Mouse (Mus musculus) heart, postnatal 4 days (tissue): ENCODE data around the gene Msl3. TPM values are rescaled to one million over a fixed set of nuclear protein-coding genes. Genes with fewer than 3 reads are reported as not detected.

ENCODE experiments used
- DNase-seq: peaks from one replicate; pipeline ENCODE4 v3.0.0; 2021
- total RNA-seq, 2 experiments: library from RNA; stranded (reverse); gene quantifications; 2 replicates each; pipeline ENCODE4 v1.2.3; 2021

The Msl3 gene
- total RNA-seq = 10 to 100 TPM; 43.5 to 52.4 TPM

DNA sequence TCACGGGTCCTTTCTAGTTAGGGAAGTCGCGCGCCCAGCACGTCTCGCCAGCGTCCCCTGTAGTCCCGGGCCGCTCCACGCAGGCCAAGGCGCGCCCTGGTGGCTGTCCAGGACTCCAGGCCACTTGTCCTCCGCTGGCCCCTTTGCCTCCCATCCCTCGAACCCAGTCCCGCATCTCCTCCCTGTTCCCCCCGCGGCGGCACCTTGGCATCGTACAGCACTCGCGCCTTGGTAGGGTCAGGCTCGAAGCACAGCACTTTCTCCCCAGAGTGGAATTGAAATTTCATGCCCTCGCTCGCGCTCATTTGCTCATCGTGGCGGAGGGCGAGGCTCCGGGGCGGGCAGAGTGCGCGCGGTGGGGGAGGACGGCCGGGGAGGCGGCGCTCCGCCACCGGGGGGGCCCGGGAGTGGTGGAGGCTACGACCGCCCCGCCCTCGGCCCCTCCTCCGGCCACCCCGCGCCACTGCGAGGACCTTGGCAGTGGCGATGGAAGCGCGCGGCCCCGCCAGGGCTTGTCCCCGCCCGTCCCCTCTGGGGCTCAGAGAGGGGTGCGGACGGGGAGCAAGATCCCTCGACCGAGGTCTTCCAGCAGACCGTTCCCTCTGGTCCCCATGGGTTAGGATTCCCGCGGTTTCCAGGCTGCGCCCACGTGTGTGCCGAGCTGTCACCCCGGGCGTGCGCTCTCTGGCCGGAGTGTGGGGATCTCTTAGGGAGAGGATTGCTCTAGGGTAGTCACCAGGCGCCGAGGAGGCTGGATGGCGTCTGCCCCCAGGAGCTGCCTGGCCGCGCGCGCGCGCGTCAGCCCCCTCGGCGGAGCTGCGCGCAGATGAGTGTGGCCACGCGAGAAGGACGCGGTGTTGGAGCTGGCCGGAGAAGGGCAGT lies at the start of gene Msl3:
TSS of gene Msl3 (minus strand) at position 374 of the 882 bp plus-strand sequence.
- peak; percentile 88 for DNase-seq

DNA sequence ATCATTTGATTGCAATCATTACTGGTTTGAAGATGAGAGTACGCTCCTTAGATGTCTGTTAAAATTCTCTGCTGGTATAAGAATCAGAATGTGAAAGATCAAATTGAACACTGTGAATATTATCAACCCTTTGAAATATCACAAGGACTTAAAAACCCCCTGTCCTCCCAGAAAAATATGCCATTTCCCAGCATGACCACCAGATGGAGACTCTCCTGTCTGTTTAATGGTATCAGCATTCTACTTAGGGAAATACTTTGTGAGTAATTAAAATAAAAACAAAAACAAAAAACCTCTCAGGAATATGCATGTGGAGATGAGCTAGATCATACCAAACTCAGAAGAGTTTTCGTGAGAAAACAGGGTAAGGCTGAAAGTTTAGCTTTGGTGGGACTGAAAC lies 44.3 kb upstream of the Msl3 start:
- peak; percentile 25 for DNase-seq

GRCm38 (mm10) chrX:168674407-168674962 lies 787 bp upstream of the Msl3 start:
- DNase-seq = no peak

GRCm38 (mm10) chrX:168672913-168673524 lies 679 bp downstream of the Msl3 start:
- DNase-seq = no peak

- DNase-seq = peak; percentile 63
Observed at GRCm38 (mm10) chrX:168672425-168672824, 1.3 kb downstream of the Msl3 start.

GRCm38 (mm10) chrX:168663982-168664689 lies 9.6 kb downstream of the Msl3 start:
- DNase-seq = peak; percentile 54

- no peak for DNase-seq
Observed at GRCm38 (mm10) chrX:168660236-168660635, 13.5 kb downstream of the Msl3 start.

DNA sequence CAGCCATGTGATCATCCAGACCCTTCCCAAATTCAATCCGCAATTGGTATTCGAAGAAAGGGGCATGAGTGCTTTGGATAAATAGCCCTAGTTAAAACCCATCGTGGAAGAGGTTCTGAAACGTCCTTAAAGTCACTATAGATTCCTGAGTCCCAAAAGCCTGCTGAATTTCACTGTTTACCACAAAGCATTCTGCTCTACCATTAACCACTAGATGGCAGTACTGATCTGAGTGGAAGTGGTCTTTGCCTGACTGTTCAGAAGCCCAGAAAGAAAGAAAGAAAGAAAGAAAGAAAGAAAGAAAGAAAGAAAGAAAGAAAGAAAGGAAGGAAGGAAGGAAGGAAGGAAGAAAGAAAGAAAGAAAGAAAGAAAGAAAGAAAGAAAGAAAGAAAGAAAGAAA lies 13.9 kb downstream of the Msl3 start:
- peak; percentile 25 for DNase-seq

DNA sequence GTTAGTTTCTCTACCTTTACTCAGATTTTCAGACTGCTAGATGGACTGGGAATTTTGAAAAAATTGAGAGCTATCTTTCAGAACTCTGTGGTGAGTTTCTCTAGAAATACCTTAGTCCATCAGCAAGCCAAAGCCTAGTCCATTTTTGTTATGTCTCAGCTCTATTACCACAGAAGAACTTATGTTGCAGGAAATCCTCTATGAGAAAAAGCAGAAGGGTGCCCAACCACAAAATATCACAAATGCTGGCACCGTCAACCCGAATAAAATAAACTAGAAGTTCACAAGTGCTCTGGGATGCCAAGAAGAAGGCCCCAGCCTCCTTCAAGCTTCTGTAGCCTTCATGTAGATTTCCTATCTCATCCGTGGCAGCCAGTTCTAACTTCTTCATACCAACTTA lies 14.4 kb downstream of the Msl3 start:
- DNase-seq = no peak

- no peak for DNase-seq
Observed at GRCm38 (mm10) chrX:168657795-168658194, 15.9 kb downstream of the Msl3 start.

DNA sequence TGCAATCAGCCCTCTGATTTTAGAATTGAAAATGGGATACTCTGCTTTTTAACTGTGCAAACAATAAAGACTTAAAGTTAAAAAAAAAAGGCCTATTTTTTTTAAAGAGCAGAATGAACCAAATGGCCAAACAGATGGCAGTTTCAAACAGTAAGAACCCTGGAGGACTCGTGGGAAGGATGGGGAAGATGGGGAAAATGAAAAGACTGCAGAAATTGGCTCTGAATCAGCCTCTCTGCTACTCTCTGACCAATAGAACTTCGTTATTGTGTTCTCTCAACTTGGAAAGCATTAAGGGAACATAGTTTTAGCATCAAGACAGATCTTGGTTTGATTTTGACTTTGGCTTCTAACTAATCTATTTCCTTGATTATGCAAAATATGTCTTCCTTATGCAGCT lies 24.4 kb downstream of the Msl3 start:
- no peak for DNase-seq

GRCm38 (mm10) chrX:168647746-168648145 lies 26.0 kb downstream of the Msl3 start:
- DNase-seq = no peak

DNA sequence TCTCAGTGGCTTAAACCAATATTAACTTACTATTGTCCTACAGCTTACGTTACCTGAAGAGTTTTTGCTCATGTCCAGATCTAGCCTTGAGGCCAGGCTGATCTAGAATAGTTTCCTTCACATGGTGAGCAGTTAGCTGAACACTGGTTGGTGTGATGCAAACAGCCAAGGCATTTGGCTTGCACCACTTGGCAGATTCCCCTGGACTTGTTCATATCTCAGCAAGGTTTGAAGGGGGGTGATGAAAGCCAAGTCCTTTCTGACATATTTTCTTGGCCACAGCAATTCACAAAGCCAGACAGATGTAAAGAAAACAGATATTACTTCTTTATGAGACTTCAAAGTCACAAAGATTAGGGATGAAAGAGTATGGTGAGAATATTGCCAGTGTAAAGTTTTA lies 30.2 kb downstream of the Msl3 start:
- no peak for DNase-seq

- DNase-seq = peak; percentile 75
Observed at GRCm38 (mm10) chrX:168639556-168640356, 33.9 kb downstream of the Msl3 start.

Other genes starting within 250 kb of the Msl3 start
- gene Frmpd4, start 96.7 kb downstream of the Msl3 start, total RNA-seq = not detected
- gene Arhgap6, start 121.2 kb upstream of the Msl3 start, total RNA-seq = 1 to 10 TPM; 6.7 to 7.4 TPM